Mouse (Mus musculus) mouse embryonic stem cell (cell line): Measurements from ENCODE around the gene Foxs1.

Experiments
- in situ Hi-C, 2 experiments: fragments of 300-500 bp; cut with MboI; formaldehyde crosslinking; loops; 1 replicate in 1 of 2; 3 replicates in 1 of 2; pipeline ENCODE4 v1.14.3; 2019 to 2020; ENCODE audit warnings: low sequenced_read_pairs in 2 of 2, low pct_unique_long_range_greater_than_20kb in 1 of 2, mixed read lengths in 1 of 2; ENCODE audit not compliant: unreplicated experiment in 1 of 2

Foxs1 gene

DNA sequence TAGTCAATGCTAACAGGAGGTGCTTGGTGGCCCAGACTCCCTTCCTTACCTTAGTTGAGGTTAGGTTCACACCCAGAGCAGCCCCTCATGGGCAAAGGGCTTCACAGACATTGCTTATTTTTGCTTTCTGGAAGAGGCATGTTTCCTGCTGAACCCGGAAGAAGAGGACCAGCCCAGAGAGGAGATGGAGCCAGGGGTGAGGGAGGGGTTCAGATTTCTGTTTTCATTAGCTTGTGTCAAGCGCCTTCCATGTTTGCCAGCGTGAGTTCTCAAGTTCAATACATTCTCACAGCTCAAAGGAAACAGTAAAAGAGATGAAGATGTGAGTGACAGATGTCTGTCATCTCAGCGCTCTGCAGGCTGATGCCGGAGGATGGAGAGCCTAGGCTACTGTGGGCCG is 23.2 kb downstream of the Foxs1 start:
- in situ Hi-C loops = loop anchor here (10.0 kb wide), 3 partner anchors 135 to 235 kb away; no protein-coding TSS in a partner anchor

- in situ Hi-C loops = no loop called here
Observed at GRCm38 (mm10) chr2:152907114-152907943, 25.7 kb downstream of the Foxs1 start.

DNA sequence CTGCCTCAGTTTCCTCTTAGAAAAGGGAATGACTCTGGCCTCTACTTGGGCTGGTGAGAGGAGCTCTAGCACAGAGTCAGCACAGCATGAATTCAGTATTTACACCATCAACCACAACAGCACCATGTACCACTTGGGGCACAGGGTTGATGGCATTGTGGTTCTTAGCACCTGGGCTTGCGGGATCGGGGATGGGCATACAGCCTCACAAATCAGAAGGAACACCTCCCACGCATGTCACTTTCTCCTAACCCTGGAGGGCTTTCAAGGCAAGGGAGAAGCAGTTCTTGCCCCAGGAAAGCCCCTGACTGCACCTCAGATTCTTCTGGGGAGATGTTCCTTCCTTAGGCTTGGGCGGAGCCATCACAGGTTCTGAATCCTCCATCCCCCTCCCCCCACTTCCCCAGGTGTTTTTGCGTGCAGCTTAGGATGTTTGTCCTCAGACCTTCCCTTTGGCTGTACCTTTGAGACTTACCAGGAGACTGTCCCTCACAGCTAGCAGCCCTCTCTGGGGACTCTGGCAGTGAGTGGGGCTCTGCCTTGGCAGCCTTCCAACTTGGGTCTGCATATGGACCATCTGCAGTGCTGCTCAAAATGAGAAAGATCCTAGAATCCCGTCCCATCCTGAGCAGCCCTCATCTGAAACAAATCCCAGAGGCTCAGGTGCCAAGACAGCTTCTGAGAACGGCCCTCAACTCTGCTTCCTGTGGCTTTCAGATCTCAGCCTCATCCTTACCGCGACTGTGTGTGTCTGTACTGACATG is 26.6 kb downstream of the Foxs1 start:
- in situ Hi-C loops = no loop called here

DNA sequence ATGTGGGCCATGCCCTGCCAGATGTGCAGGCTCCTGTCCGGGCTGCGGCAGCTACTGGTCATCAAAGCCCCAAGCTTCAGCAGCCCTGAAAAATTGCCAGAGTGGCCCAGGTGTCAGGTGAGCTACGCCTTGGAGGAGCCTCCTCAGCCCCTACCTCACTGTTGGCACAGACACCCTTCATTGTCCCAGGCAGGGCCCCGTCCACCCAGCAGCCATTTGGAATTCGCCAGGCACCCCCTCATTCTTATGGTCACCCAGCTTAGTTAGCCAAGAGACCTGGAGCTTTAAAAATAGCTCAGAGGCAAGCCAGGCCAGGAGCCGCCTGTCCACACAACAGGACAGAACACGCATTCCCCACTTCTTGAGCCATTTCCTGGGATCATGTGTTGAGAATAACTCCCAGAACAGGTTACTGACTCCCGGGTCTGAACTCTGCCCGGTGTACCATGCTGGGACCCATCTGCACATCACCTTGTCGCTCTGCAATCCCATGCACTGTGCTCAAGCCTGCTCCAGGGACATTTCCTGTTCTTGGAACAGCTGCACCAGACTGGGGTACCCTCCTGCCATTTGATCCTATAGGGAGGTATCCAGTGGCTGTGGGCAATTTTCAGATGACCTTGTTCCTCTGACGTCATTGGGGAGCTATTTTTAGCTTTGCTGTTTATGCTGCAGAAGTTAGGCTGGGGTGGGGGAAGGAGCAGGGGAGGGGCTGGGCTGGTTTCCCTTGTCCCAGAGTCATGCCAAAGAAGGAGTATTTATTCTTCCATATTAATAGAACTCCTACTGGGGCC is 27.8 kb downstream of the Foxs1 start:
- in situ Hi-C loops = no loop called here

DNA sequence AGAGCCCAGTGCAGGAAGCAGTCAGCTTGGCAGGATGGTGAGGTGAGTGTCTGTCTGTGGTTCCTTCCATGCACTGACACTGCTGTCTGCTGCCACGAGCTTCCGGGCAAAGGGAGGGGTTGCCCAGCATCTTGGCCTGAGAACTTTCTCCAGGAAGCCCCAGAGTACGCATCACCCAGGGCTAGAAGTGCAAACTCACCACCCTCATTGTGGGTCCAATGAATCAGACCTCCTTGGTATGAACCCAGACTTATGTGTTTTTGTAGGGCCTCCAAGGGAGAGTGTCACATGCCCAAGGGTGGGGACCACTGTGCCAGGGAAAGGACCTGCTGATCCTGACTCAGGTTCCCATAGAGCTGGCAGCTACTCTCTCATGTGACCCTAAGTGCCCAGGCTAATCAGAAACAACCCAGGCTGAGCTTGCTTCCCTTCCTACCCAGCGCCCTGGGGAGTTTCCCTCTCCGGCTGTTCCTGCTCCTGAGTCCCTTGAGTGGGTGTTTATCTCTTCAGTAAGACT is 28.8 kb downstream of the Foxs1 start:
- in situ Hi-C loops = no loop called here

- in situ Hi-C loops = no loop called here
Observed at GRCm38 (mm10) chr2:152903586-152903985, 29.4 kb downstream of the Foxs1 start.

DNA sequence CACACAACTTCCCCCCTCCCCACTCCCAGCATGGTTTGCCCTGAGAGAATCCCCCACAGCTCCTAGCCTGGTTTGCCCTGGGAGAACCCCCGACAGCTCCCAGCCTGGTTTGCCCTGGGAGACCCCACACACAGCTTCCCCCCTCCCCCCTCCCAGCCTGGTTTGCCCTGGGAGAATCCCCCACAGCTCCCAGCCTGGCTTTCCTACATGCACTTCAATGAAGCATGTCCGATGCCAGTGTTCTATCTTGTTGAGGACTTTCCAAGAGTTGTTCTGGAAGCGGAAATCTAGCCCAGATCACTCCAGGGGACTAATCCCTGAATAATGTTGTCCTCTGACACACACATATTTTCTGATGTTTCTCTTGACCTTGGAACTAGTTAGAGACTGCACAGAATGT is 30.4 kb downstream of the Foxs1 start:
- in situ Hi-C loops = no loop called here

DNA sequence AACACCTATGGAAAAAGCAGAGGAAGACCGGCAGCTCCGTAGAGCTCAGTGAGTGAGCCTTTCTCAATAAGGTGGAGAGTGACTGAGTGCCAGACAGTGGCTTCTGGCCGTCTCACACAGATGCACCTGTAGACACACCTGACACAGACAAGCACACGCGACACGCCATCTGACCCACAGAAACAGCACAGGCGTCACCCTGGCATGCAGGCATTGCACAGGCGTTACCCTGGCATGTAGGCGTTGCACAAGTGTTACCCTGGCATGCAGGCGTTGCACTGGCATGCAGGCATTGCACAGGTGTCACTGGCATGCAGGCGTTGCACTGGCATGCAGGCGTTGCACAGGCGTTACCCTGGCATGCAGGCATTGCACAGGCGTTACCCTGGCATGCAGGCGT is 31.7 kb downstream of the Foxs1 start:
- in situ Hi-C loops = no loop called here

GRCm38 (mm10) chr2:152899011-152899410 is 34.0 kb downstream of the Foxs1 start:
- in situ Hi-C loops = no loop called here

- in situ Hi-C loops = no loop called here
Observed at GRCm38 (mm10) chr2:152896926-152897325, 36.1 kb downstream of the Foxs1 start.

DNA sequence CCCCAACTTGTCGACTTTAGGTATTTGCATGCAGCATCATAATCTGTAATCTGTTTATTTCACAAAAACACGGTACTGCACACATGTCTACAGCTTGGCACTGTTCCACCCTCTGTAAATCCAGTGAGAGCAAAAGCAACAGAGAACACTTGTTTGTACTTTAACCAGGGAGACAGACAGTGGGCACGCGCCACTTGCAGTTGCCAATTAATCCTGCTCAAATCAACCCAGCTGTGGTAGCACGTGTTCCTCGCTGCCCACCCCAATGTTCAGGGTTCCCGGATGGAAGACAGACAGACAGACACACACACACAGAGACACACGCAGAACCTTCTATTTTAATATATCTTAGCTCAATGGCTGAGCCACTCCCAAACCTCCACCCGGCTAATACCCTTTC is 37.2 kb downstream of the Foxs1 start:
- in situ Hi-C loops = no loop called here

DNA sequence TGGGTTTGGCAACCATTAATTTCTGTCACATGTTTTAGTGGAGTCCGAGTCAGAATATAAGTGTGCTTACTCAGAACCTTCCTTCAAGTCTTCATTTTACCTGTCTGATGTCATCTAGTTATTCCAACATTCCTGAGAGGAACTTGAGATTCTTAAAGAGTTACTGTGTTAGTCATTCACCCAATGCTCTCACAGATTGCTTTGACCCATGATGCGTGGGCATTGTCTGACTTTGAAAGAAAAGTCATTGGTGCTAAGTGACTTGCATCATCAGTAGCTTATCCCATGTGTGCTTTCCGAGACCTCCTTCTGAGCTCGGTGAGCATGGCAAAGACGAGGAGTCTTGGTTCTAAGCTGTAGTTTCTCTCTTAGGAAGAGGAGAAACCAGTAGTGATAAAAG is 44.2 kb downstream of the Foxs1 start:
- in situ Hi-C loops = no loop called here

DNA sequence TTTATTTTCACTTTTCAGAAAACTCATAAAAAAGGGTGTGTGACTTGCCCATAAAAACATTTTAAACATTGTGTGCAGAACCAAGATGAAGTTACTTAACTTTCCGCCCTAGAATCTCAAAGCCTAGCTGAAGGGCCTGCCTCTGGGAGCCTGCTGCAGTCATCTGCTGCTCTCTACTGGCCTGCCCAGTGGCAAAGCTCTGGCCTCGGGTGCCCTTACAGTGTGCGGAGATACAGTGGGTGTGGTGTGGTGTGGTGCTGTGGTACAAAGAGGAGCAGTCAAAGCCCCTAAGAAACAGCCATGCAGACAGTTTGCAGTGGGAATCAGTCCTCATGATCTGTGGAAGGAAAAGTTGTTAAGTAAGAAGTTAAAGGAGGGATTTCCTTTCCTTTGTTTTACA is 45.8 kb downstream of the Foxs1 start:
- in situ Hi-C loops = no loop called here

- in situ Hi-C loops = no loop called here
Observed at GRCm38 (mm10) chr2:152884101-152884645, 48.8 kb downstream of the Foxs1 start.
